Mouse (Mus musculus) kidney, adult 2 months (tissue): Measurements from ENCODE around the gene Zfp385b.

ENCODE experiments used
- CTCF ChIP-seq: fragments of 200-500 bp; conservative IDR thresholded peaks from 2 replicates; pipeline ENCODE4 v1.5.1; 2011; ENCODE audit warnings: low read depth, mild to moderate bottlenecking, control low read depth, low read length, moderate library complexity, mixed read lengths; ENCODE audit not compliant: insufficient read depth, insufficient read length
- POLR2A ChIP-seq: fragments of 200-500 bp; IDR thresholded peaks from one replicate; pipeline ENCODE4 v1.6.1; 2011; ENCODE audit warnings: low read depth, low read length, control low read depth

- TF ChIP-seq CTCF (no peak), POLR2A (no peak)
Measured at GRCm38 (mm10) chr2:77382766-77383165, 436.7 kb downstream of the Zfp385b start.
